Mouse (Mus musculus) heart, embryonic 13.5 days (tissue): Measurements from ENCODE around the gene Tmem234. TPM values are rescaled to one million over a fixed set of nuclear protein-coding genes. Genes with fewer than 3 reads are reported as not detected.
"Not testable (repeated sequence)": the region's sequence is repeated elsewhere in the genome, so short reads cannot be mapped to it uniquely, and the experiment has no call there.

Source experiments
- ATAC-seq: fragments of 200-750 bp; cut with Nextera tagmentation; 2 replicates; pipeline ENCODE4 v1.8.0; 2017; ENCODE audit warnings: moderate TSS enrichment; ENCODE audit not compliant: insufficient number of reproducible peaks, low FRiP score, low TSS enrichment; ENCODE audit errors: extremely low read depth
- H3K27ac ChIP-seq: fragments of 300-500 bp; sonication (generic); replicated peaks from 2 replicates; pipeline ENCODE4 v1.5.1; 2015; ENCODE audit warnings: moderate library complexity, mild to moderate bottlenecking, inconsistent platforms
- H3K27me3 ChIP-seq: fragments of 300-500 bp; sonication (generic); replicated peaks from 2 replicates; pipeline ENCODE4 v1.6.1; 2015; ENCODE audit warnings: mild to moderate bottlenecking, inconsistent platforms
- H3K36me3 ChIP-seq: fragments of 300-500 bp; sonication (generic); 2 replicates; pipeline ENCODE4 v1.6.1; 2015; ENCODE audit warnings: mild to moderate bottlenecking, inconsistent platforms
- H3K4me1 ChIP-seq: fragments of 300-500 bp; sonication (generic); 2 replicates; pipeline ENCODE4 v1.6.1; 2015; ENCODE audit warnings: inconsistent platforms
- H3K4me2 ChIP-seq: fragments of 300-500 bp; sonication (generic); 2 replicates; pipeline ENCODE4 v1.6.1; 2015; ENCODE audit warnings: inconsistent platforms, mild to moderate bottlenecking, moderate library complexity
- H3K4me3 ChIP-seq: fragments of 300-500 bp; sonication (generic); 2 replicates; pipeline ENCODE4 v1.5.1; 2015; ENCODE audit warnings: moderate library complexity, mild to moderate bottlenecking, inconsistent platforms
- H3K9ac ChIP-seq: fragments of 300-500 bp; sonication (generic); 2 replicates; pipeline ENCODE4 v1.6.1; 2015; ENCODE audit warnings: inconsistent platforms, mild to moderate bottlenecking, moderate library complexity
- H3K9me3 ChIP-seq: fragments of 300-500 bp; sonication (generic); 2 replicates; pipeline ENCODE4 v1.6.1; 2016; ENCODE audit warnings: inconsistent platforms
- WGBS: fragments of 180-500 bp; shearing (Covaris S2); methylation state at CpG from one replicate; pipeline ENCODE4 v1.1.7; 2015; ENCODE audit warnings: mixed read lengths; 5-methylcytosine and 5-hydroxymethylcytosine counted together
- polyA plus RNA-seq: library from polyadenylated mRNA; unstranded; fragments of >200 nt; fragmentation: Nextera tagmentation; extraction: Ambion mirVana; gene quantifications from 2 replicates; pipeline ENCODE4 v1.2.1, GENCODE M21; 2015

Tmem234 gene
- polyA plus RNA-seq: 160 and 179 TPM in 2 replicates

- peak within 1 kb of the TSS; percentile 88 for H3K4me2 ChIP-seq
- peak; percentile 77 for ATAC-seq
- H3K4me3 ChIP-seq: peak within 1 kb of the TSS; percentile 99
- peaks cover 27% of the 10 kb centered on the region for H3K4me1 ChIP-seq
- under 1% methylated on average over 71 of the region's 74 CpGs for WGBS
- peak within 1 kb of the TSS; percentile 81 for H3K27ac ChIP-seq
- no peaks in the 10 kb centered on the region for H3K9me3 ChIP-seq
- H3K9ac ChIP-seq: peak within 1 kb of the TSS; percentile 97
- H3K36me3 ChIP-seq: peaks cover 68% of the 10 kb centered on the region
- no peaks in the 10 kb centered on the region for H3K27me3 ChIP-seq
Measured at GRCm38 (mm10) chr4:129600233-129601158, at the start of gene Tmem234, which contains the start of gene Eif3i. Gene Tmem234, plus strand, starts transcription at chr4:129600668. Gene Eif3i, minus strand, starts transcription at chr4:129600648.

DNA sequence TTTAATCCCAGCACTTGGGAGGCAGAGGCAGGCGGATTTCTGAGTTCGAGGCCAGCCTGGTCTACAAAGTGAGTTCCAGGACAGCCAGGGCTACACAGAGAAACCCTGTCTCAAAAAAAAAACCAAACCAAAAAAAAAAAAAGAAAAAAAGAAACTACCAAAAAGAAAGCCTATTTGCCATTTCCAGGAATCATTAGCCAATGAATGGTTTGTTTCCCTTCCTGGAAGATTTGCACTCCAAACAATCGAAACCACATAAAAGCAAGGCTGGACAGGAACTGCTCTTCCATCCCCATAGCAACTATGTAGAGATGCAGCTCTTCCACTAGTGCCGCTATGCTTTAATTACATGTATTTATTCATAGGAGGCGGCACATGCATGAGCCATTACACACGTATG is 46.0 kb upstream of the Tmem234 start:
- not testable (repeated sequence) for H3K9me3 ChIP-seq, H3K36me3 ChIP-seq, H3K4me2 ChIP-seq, H3K27ac ChIP-seq, H3K4me3 ChIP-seq, ATAC-seq, H3K27me3 ChIP-seq, H3K9ac ChIP-seq
- WGBS: 72% methylated on average over 6 of the region's 6 CpGs
- peaks cover 25% of the 10 kb centered on the region for H3K4me1 ChIP-seq

DNA sequence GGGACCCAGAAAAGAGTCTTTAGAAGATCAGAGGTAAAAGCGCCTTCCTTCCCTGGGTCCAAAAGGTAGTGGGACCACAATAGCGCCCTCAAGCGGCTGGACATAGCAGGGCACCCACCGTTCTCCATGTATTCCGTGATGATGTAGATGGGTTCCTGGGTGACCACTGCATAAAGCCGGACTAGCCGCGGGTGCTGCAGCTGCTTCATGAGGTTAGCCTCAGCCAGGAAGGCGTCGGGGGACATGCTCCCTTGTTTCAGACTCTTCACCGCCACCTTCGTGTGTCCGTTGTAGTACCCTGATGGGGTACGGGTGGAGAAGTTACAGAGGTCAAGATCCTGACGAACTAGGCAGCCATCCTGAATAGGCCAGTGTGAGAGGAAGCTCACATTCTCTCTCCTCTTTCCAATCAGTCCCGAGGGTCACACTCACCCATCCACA is 45.0 kb upstream of the Tmem234 start:
- Histone ChIP-seq H3K9me3 (no peaks in the 10 kb centered on the region), H3K4me3 (peak overlapping the region; percentile 62), H3K9ac (peak overlapping the region; percentile 85), H3K27ac (peak overlapping the region; percentile 60; the same call in 1 of the 2 replicates), H3K36me3 (no peaks in the 10 kb centered on the region), H3K4me2 (peak overlapping the region; percentile 98), H3K4me1 (peaks cover 25% of the 10 kb centered on the region), H3K27me3 (no peaks in the 10 kb centered on the region)
- ATAC-seq: no peak
- WGBS: 4% methylated on average over 16 of the region's 16 CpGs

- Histone ChIP-seq H3K4me3 (peak overlapping the region; percentile 62), H3K27me3 (no peaks in the 10 kb centered on the region), H3K27ac (peak overlapping the region; percentile 60), H3K4me1 (peaks cover 25% of the 10 kb centered on the region), H3K4me2 (peak overlapping the region; percentile 98), H3K9ac (peak overlapping the region; percentile 85), H3K9me3 (no peaks in the 10 kb centered on the region), H3K36me3 (no peaks in the 10 kb centered on the region)
- 0 out of 2 replicates have a peak, but pooled peaks have one; percentile 1 for ATAC-seq
- under 1% methylated on average over 24 of the region's 24 CpGs for WGBS
Measured at GRCm38 (mm10) chr4:129555862-129556531, 44.5 kb upstream of the Tmem234 start.

- no peaks in the 10 kb centered on the region for H3K9me3 ChIP-seq
- WGBS: 6% methylated on average over 33 of the region's 33 CpGs
- ATAC-seq: peak; percentile 83
Measured at GRCm38 (mm10) chr4:129556532-129557223, 43.8 kb upstream of the Tmem234 start.

GRCm38 (mm10) chr4:129557256-129557808 is 43.1 kb upstream of the Tmem234 start:
- Histone ChIP-seq H3K36me3 (no peaks in the 10 kb centered on the region), H3K4me3 (peak overlapping the region; percentile 62), H3K9me3 (no peaks in the 10 kb centered on the region), H3K27ac (peak overlapping the region; percentile 60), H3K9ac (peak overlapping the region; percentile 85), H3K4me1 (peaks cover 25% of the 10 kb centered on the region), H3K4me2 (peak overlapping the region; percentile 98), H3K27me3 (no peaks in the 10 kb centered on the region)
- ATAC-seq: no peak
- WGBS: 60% methylated on average over 9 of the region's 9 CpGs

More at GRCm38 (mm10) chr4:129556532-129557223, 43.8 kb upstream of the Tmem234 start:
- no peaks in the 10 kb centered on the region for H3K27me3 ChIP-seq
- peak overlapping the region; percentile 85 for H3K9ac ChIP-seq
- peaks cover 25% of the 10 kb centered on the region for H3K4me1 ChIP-seq
- peak overlapping the region; percentile 60 for H3K27ac ChIP-seq
- no peaks in the 10 kb centered on the region for H3K36me3 ChIP-seq
- H3K4me3 ChIP-seq: peak overlapping the region; percentile 62
- peak overlapping the region; percentile 98 for H3K4me2 ChIP-seq

DNA sequence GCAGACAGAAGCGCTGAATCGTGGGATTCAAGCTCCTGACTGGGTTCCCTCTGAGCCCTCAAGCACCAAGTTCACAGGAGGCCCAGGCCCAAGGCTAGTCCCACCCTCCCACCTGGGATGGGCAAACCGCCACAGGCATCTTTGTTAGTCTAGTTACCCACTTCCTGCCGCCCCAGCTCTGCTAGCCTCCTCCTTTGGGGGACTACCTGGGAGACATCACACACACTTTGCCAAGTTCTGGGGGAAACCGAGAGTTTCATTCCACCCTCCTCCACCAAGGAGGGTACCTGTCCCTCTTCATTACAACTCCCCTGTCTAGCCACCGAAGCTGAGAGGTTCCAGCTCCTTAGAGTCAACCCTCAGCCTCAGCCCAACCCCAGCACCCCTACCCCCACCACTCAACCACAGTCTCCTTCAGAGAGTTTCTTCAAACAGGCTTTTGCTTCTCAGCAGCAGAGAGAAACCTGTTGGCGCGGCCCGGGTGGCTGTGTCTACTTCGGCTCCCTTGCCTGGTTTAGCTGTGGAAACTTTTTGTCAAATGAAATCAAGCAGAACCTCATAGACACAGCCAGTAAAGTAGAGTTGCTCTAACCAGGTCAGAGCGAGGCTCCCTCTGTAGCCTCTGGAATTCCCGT is 42.0 kb upstream of the Tmem234 start:
- H3K27me3 ChIP-seq: no peaks in the 10 kb centered on the region
- WGBS: 79% methylated on average over 12 of the region's 12 CpGs
- H3K27ac ChIP-seq: no peak overlapping the region
- no peak for ATAC-seq
- H3K4me1 ChIP-seq: peaks cover 25% of the 10 kb centered on the region
- no peaks in the 10 kb centered on the region for H3K36me3 ChIP-seq
- H3K4me2 ChIP-seq: no peak overlapping the region
- no peaks in the 10 kb centered on the region for H3K9me3 ChIP-seq
- no peak overlapping the region for H3K9ac ChIP-seq
- no peak overlapping the region for H3K4me3 ChIP-seq

DNA sequence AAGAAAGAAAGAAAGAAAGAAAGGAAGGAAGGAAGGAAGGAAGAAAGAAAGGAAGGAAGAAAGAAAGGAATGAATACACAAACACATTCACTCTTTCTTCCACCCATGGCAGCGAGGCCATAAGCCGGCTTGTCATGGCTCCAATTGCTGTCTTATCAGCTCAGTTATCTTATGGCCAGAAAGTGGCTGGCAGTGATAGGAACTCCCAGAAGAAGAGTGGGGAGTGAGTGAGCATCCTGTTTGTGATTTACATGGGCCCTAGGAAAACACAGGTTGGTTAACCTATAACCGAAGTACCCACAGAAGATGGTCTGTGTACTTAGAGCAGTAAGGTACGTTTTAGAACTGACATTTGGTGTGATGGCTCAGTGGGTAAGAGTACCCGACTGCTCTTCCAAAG is 39.3 kb upstream of the Tmem234 start:
- no peaks in the 10 kb centered on the region for H3K9me3 ChIP-seq
- no peak overlapping the region for H3K4me2 ChIP-seq
- H3K27ac ChIP-seq: no peak overlapping the region
- peaks cover 13% of the 10 kb centered on the region for H3K4me1 ChIP-seq
- ATAC-seq: no peak
- H3K36me3 ChIP-seq: no peaks in the 10 kb centered on the region
- H3K4me3 ChIP-seq: no peak overlapping the region
- H3K27me3 ChIP-seq: no peaks in the 10 kb centered on the region
- WGBS: 67% methylated on average over 5 of the region's 5 CpGs
- no peak overlapping the region for H3K9ac ChIP-seq

DNA sequence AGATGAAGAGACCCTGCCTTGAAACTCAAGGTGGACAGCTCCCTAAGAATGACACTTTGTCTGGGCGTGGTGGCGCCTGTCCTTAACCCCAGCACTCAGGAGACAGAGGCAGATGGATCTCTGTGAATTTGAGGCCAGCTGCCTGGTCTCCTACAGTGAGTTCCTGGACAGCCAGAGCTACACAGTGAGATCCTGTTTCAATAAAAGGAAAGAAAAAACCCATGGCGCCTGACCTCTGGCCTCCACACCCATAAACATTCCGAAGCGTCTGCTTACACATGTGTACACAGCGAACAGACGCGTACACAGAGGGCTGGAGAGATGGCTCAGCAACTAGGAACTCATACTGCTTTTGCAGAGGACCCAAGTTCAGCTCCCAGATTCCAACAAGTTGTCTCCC is 36.8 kb upstream of the Tmem234 start:
- no peak overlapping the region for H3K27ac ChIP-seq
- H3K4me1 ChIP-seq: no peaks in the 10 kb centered on the region
- WGBS: 76% methylated on average over 8 of the region's 8 CpGs
- H3K4me2 ChIP-seq: no peak overlapping the region
- no peaks in the 10 kb centered on the region for H3K36me3 ChIP-seq
- no peaks in the 10 kb centered on the region for H3K9me3 ChIP-seq
- no peak overlapping the region for H3K4me3 ChIP-seq
- no peak overlapping the region for H3K9ac ChIP-seq
- no peak for ATAC-seq
- no peaks in the 10 kb centered on the region for H3K27me3 ChIP-seq

DNA sequence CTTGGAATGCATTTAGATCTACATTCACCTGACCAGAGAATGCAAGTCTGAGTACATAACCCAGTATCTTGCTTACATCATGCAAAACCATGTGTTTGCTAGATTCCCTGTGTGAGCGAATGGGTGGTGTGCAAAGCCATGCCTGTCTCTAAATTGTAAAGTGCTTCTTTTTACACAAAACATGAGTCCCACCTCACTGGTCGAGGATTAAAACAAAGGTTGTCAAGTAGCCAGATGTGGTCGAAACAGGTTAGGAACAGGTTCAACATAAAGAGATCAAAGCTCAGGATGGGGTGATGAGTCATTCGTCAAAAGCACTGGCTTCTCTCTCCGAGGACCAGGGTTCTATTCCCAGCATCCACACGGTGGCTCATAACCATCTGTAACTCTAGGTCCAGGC is 35.3 kb upstream of the Tmem234 start:
- no peaks in the 10 kb centered on the region for H3K9me3 ChIP-seq
- no peaks in the 10 kb centered on the region for H3K4me1 ChIP-seq
- H3K27ac ChIP-seq: no peak overlapping the region
- WGBS: 69% methylated on average over 6 of the region's 6 CpGs
- H3K4me3 ChIP-seq: no peak overlapping the region
- no peak overlapping the region for H3K4me2 ChIP-seq
- H3K9ac ChIP-seq: no peak overlapping the region
- no peaks in the 10 kb centered on the region for H3K36me3 ChIP-seq
- no peak for ATAC-seq
- H3K27me3 ChIP-seq: no peaks in the 10 kb centered on the region
